Mouse (Mus musculus): ENCODE results near the gene Dot1l. TPM values are rescaled to one million over a fixed set of nuclear protein-coding genes. Genes with fewer than 3 reads are reported as not detected.

The Dot1l gene
- polyA plus RNA-seq, 1 experiment from 2014 or later: 20.3 TPM

DNA sequence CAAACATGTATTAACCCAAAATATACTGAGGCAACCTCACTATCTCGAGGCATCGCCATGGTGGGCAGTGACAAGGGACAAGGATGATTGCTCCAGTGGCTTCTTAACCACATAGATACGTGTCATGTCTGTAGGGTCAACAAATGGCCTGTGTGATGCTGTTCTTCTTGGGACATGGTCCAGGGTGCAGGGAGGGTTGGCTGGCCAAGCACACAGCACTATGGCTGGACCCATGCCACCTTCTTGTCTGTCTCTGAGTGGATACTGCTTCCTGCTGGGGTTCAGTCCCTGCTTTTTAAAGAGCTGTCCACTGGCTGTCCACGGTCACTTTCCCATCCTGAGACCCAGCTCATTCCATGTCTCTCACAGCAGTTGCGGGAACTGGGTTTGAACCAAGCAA is 22.1 kb downstream of the Dot1l start:
- Histone ChIP-seq H3K4me2 (no peak overlapping the region), H3K4me3 (replicated peaks) (no peak overlapping the region), H3K27me3 (replicated peaks) (no peaks in the 10 kb centered on the region), H3K9ac (replicated peaks) (no peak overlapping the region), H3K4me1 (0 out of 2 replicates have a peak, but pooled peaks cover 6% of the 10 kb centered on the region), H3K9me3 (replicated peaks) (no peaks in the 10 kb centered on the region), H3K27ac (replicated peaks) (no peak overlapping the region), H3K36me3 (peaks cover 97% of the 10 kb centered on the region)
- WGBS: 97% methylated on average over 5 of the region's 5 CpGs
- no peak for ATAC-seq (ENCODE audit: low FRiP score)

DNA sequence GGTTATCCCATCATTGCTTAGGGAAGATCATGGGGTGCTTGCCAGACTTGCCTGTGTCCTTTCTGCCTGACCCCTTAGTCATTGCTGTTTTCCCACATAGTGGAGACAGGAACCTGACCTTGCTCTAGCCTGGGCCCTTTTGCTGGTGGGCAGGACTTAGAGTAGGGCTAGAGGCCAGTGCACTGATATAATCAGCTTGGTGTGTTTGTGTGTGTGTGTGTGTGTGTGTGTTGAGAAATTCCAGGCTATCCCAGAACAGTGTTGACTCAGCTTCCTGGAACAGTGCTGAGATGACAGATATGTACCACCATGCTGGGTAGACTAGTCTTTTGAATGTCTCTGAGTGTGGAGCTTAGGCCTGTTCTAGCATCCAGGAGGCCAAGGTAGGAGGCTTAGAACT is 24.6 kb downstream of the Dot1l start:
- Histone ChIP-seq H3K4me1 (no peaks in the 10 kb centered on the region), H3K27ac (replicated peaks) (no peak overlapping the region), H3K9me3 (replicated peaks) (no peaks in the 10 kb centered on the region), H3K36me3 (peaks cover 97% of the 10 kb centered on the region), H3K9ac (replicated peaks) (no peak overlapping the region), H3K4me3 (replicated peaks) (no peak overlapping the region), H3K4me2 (no peak overlapping the region), H3K27me3 (replicated peaks) (no peaks in the 10 kb centered on the region)
- no peak for ATAC-seq (ENCODE audit: low FRiP score)

DNA sequence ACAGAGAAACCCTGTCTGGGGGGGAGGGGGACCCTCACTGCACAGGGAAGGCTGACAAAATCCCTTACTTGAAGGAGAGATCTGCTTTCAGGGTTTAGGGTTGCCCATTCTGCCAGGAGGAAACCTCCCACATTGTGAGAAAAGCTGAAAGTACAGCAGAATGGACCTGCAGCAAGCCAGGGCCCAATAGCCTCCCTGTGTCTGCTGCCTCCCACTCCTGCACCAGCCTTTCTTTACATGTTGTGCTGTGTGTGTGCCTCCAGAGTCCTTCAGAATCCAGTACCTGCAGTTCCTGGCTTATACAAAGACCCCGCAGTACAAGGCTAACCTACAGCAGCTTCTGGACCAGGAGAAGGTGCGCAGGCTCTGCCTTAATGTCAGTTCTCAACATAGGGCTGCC is 29.3 kb downstream of the Dot1l start:
- WGBS: 98% methylated on average over 2 of the region's 2 CpGs
- H3K9ac ChIP-seq (replicated peaks): no peak overlapping the region
- H3K4me3 ChIP-seq (replicated peaks): no peak overlapping the region
- no peak overlapping the region for H3K27ac ChIP-seq (replicated peaks)
- H3K36me3 ChIP-seq: peaks cover 97% of the 10 kb centered on the region
- no peaks in the 10 kb centered on the region for H3K27me3 ChIP-seq (replicated peaks)
- no peak overlapping the region for H3K4me2 ChIP-seq
- H3K4me1 ChIP-seq: no peaks in the 10 kb centered on the region
- H3K9me3 ChIP-seq (replicated peaks): no peaks in the 10 kb centered on the region
- ATAC-seq (ENCODE audit: low FRiP score): no peak

DNA sequence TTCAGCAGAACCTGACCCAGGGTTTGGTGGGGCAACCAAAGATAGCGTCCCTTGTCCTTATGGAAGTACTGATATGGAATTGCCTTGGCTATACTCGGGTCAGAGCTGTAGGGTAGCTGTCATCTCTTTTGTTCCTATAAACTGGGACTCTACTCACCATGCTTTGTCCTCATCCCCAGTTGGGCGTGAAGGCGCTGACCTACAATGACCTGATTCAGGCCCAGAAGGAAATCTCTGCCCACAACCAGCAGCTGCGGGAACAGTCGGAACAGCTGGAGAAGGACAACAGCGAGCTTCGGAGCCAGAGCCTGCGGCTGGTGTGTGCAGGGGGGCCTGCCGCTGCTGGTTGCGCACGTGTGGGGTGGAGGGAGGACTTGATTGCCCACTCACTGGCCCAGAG is 29.9 kb downstream of the Dot1l start:
- 78% methylated on average over 12 of the region's 12 CpGs for WGBS
- Histone ChIP-seq H3K4me3 (replicated peaks) (no peak overlapping the region), H3K27ac (replicated peaks) (no peak overlapping the region), H3K27me3 (replicated peaks) (no peaks in the 10 kb centered on the region), H3K9me3 (replicated peaks) (no peaks in the 10 kb centered on the region), H3K4me1 (no peaks in the 10 kb centered on the region), H3K9ac (replicated peaks) (no peak overlapping the region), H3K4me2 (no peak overlapping the region), H3K36me3 (peaks cover 96% of the 10 kb centered on the region)
- ATAC-seq (ENCODE audit: low FRiP score): no peak

DNA sequence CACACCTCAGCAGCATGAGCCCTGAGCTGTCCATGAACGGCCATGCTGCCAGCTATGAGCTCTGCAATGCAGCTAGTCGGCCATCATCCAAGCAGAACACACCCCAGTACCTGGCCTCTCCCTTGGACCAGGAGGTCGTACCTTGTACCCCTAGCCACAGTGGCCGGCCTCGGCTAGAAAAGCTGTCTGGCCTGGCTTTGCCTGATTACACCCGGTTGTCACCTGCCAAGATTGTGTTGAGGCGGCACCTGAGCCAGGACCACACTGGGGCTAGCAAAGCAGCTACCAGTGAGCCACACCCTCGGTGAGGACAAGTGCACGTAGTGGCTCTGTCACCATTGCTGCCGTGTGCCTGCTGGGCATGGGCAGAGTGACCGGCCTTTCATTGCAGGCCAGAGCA is 31.0 kb downstream of the Dot1l start:
- Histone ChIP-seq H3K36me3 (peaks cover 96% of the 10 kb centered on the region), H3K9ac (replicated peaks) (no peak overlapping the region), H3K27ac (replicated peaks) (no peak overlapping the region), H3K9me3 (replicated peaks) (no peaks in the 10 kb centered on the region), H3K4me3 (replicated peaks) (no peak overlapping the region), H3K27me3 (replicated peaks) (no peaks in the 10 kb centered on the region), H3K4me1 (no peaks in the 10 kb centered on the region), H3K4me2 (no peak overlapping the region)
- no peak for ATAC-seq (ENCODE audit: low FRiP score)
- WGBS: 97% methylated on average over 11 of the region's 11 CpGs

DNA sequence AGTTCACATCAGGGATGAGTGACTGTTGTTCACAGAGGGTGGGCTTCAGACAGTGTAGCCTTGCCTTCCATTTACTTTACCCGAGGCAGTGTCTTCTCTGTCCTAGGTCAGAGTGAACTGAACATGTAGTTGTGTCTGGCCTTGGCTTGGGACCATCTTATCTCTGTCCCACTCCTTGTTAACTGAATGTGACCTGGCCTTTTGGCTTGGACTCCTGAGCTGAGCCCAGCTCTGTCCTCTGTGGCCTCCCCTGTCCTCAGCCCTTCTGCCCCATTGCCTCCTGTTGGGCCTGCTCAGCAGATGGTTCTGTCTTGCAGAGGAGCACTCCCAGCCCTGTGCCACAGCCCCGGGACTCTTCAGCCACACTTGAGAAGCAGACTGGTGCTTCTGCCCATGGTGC is 32.5 kb downstream of the Dot1l start:
- Histone ChIP-seq H3K27ac (replicated peaks) (no peak overlapping the region), H3K36me3 (peaks cover 96% of the 10 kb centered on the region), H3K4me2 (no peak overlapping the region), H3K9me3 (replicated peaks) (no peaks in the 10 kb centered on the region), H3K4me1 (no peaks in the 10 kb centered on the region), H3K9ac (replicated peaks) (no peak overlapping the region), H3K4me3 (replicated peaks) (no peak overlapping the region), H3K27me3 (replicated peaks) (no peaks in the 10 kb centered on the region)
- whole genome bisulfite sequencing: 90% methylated on average over 2 of the region's 2 CpGs
- no peak for ATAC-seq (ENCODE audit: low FRiP score)

DNA sequence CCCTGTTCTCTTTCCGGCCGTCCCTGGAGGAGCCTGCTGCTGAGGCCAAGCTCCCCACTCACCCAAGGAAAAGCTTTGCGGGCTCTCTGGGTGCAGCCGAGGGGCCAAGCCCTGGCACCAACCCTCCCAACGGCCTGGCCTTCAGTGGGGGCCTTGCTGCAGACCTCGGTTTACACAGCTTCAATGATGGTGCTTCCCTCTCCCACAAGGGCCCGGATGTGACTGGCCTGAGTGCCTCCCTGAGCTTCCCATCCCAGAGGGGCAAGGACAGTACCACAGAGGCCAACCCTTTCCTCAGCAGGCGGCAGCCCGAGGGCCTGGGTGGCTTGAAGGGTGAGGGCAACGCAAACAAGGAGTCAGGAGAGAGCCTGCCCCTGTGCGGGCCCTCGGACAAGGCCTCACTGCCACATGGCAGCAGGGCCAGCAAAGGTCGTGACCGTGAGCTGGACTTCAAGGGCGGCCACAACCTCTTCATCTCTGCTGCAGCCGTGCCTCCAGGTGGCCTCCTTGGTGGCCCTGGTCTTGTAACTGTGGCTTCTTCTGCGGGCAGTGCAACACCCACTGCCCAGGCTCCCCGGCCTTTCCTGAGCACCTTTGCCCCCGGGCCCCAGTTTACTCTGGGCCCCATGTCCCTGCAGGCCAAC is 35.9 kb downstream of the Dot1l start:
- Histone ChIP-seq H3K4me2 (no peak overlapping the region), H3K27ac (replicated peaks) (no peak overlapping the region), H3K4me1 (peaks cover 5% of the 10 kb centered on the region; the same call in 1 of the 2 replicates), H3K27me3 (replicated peaks) (no peaks in the 10 kb centered on the region), H3K4me3 (replicated peaks) (no peak overlapping the region), H3K9me3 (replicated peaks) (no peaks in the 10 kb centered on the region), H3K36me3 (peaks cover 93% of the 10 kb centered on the region), H3K9ac (replicated peaks) (no peak overlapping the region)
- 93% methylated on average over 19 of the region's 19 CpGs for WGBS
- no peak for ATAC-seq (ENCODE audit: low FRiP score)

DNA sequence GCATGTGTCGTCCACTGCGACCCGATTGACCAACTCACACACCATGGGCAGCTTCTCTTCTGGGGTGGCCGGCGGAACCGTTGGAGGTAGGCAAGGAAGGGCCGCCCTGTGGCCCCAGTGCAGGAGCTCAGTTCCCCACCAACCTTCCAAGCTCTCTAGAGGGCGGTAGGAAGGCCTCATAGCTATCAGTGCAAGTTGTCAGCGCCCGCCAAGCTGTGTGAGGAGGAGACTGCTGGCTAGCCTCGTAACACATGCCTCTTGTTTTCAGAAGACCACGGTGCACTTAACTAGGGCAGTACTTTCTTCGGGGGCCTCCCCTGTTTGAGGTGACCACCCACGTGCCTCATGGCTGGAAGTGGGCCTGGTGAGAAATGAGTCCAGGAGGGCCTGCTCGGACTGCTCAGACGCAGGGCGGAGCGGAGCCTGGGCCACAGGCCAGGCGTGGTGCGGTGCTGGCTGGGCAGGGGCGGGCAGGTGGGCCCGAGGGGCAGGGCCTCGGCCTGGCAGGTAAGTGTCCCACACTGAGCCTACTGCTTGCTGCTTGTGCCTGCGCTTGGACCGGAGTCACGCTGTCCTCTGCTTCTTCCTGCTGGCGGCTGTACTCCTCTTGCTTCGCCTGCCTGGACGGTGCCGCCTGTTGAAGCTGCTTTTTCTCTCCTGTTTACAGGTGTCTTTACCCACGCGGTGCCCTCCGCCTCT is 36.6 kb downstream of the Dot1l start:
- WGBS: 87% methylated on average over 33 of the region's 33 CpGs
- no peak overlapping the region for H3K4me3 ChIP-seq (replicated peaks)
- no peak overlapping the region for H3K9ac ChIP-seq (replicated peaks)
- no peak for ATAC-seq (ENCODE audit: low FRiP score)
- H3K9me3 ChIP-seq (replicated peaks): no peaks in the 10 kb centered on the region
- H3K36me3 ChIP-seq: peaks cover 93% of the 10 kb centered on the region
- H3K27me3 ChIP-seq (replicated peaks): no peaks in the 10 kb centered on the region
- H3K27ac ChIP-seq (replicated peaks): no peak overlapping the region
- H3K4me1 ChIP-seq: peaks cover 12% of the 10 kb centered on the region
- no peak overlapping the region for H3K4me2 ChIP-seq

DNA sequence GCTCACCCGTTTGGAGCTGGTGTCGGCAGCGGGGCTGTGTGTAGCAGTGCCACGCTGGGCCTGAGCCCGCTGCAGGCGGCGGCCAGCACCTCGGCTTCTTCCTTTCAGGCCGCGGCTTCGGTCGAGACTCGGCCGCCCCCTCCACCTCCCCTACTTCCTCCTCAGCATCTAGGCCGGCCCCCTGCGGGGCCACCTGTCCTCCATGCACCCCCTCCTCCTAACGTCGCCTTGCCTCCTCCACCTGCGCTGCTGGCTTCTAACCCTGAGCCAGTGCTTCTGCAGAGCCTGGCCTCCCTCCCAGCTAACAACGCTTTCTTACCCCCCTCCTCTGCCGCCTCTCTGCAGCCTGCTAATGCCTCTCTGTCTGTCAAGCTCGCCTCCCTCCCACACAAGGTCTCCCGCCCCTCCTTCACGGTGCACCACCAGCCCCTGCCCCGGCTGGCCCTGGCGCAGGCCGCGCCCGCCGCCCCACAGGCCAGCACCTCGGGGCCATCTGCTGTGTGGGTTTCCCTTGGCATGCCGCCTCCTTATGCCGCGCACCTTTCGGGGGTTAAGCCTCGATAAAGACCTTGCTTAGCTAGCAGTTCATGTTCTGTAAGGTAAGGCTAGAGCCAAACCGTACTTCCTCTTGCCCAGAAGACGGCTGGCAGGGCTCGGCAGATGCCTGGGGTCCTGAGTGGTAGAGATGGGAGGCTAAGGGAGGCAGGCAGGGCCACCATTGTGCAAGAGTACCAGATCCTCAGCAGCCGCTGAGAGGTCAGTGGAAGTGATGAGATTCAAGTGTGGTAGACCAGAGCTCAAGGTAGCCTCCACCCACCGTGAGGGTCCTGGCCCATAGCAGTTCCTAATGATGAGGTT is 37.4 kb downstream of the Dot1l start:
- Histone ChIP-seq H3K27me3 (replicated peaks) (no peaks in the 10 kb centered on the region), H3K4me3 (replicated peaks) (no peak overlapping the region), H3K9ac (replicated peaks) (no peak overlapping the region), H3K9me3 (replicated peaks) (no peaks in the 10 kb centered on the region), H3K4me1 (peaks cover 20% of the 10 kb centered on the region), H3K36me3 (peaks cover 88% of the 10 kb centered on the region), H3K4me2 (no peak overlapping the region), H3K27ac (replicated peaks) (no peak overlapping the region)
- ATAC-seq (ENCODE audit: low FRiP score): no peak
- 76% methylated on average over 41 of the region's 41 CpGs for WGBS

DNA sequence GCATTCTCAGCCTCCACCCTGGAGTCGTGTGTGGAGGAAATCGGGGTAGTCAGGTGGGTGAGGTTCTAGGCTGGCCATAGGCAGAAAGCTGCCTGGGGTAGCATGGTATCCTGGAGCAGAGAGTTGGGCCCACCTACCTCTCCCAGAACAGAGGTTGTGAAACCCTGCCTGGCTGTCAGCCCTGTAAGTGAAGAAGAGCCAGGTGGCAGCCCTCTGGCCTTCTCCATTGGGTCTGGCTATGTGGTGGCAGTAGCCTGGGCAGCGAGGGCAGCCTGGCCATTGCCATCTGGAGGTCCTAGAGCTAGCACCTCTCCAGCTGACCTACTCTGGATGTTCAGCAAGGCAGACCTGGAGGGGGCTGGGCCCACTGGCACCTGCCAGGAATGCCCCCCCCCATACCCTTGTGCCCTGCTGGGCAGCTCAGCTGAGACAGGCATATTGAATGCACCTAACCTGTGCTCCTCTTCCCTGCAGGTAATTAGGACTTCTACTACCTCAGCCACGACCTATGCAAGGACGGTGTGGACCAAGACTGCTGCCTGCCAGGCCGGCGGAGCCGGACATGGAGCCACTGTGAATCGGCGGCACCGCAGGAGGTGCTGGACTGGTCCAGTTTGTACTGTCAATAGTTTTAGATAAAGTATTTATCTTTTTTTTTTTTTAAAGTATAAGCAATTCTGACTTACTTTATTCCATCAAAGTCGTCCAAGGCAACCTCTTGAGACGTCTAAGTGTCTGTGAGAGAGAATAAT is 38.2 kb downstream of the Dot1l start:
- 90% methylated on average over 13 of the region's 13 CpGs for WGBS
- no peak for ATAC-seq (ENCODE audit: low FRiP score)

DNA sequence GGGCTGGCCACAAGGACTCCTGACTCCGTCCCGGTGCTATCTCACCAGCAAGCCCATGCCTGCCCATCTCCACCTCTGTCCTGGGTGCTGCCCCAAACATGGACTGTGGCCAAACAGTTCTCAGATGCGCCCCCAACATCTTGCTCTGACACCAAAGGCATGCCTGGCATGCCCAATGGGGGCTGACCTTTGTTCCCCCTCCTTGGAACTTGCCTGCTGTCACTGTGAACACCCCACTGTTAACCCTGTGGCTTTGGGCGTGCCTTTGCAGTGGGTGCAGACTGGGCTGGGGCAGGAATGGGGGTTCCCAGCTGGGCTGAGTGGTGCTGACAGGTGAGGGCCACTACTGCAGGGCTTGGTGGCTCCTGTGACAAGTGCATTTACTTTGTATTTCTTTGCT is 38.8 kb downstream of the Dot1l start:
- Histone ChIP-seq H3K9ac (replicated peaks) (no peak overlapping the region), H3K4me3 (replicated peaks) (no peak overlapping the region), H3K36me3 (peaks cover 74% of the 10 kb centered on the region), H3K4me1 (peaks cover 20% of the 10 kb centered on the region), H3K4me2 (no peak overlapping the region), H3K27ac (replicated peaks) (no peak overlapping the region), H3K9me3 (replicated peaks) (no peaks in the 10 kb centered on the region), H3K27me3 (replicated peaks) (no peaks in the 10 kb centered on the region)
- no peak for ATAC-seq (ENCODE audit: low FRiP score)
- 85% methylated on average over 4 of the region's 4 CpGs for WGBS

More for the DNA sequence above, 38.2 kb downstream of the Dot1l start:
- peaks cover 20% of the 10 kb centered on the region for H3K4me1 ChIP-seq
- no peak overlapping the region for H3K4me3 ChIP-seq (replicated peaks)
- H3K9ac ChIP-seq (replicated peaks): no peak overlapping the region
- peaks cover 80% of the 10 kb centered on the region for H3K36me3 ChIP-seq
- H3K4me2 ChIP-seq: no peak overlapping the region
- no peaks in the 10 kb centered on the region for H3K9me3 ChIP-seq (replicated peaks)
- no peak overlapping the region for H3K27ac ChIP-seq (replicated peaks)
- no peaks in the 10 kb centered on the region for H3K27me3 ChIP-seq (replicated peaks)

All from neural tube, embryonic 15.5 days (tissue).